In genomic region chr2:60037011-60037551, GRCm38 (mm10) we compare ENCODE assay signal across 8 mouse cellular contexts.
DNase-seq lines count a peak whose midpoint lies in the region; ATAC-seq and TF ChIP-seq lines count a peak whose summit lies in the region.

No protein-coding gene starts in this region.

- H3K4me2 ChIP-seq in heart, embryonic 12.5 days = peak overlapping the region; percentile 75
- peak overlapping the region; percentile 42 for H3K4me2 ChIP-seq in kidney, embryonic 14.5 days (replicated peaks; ENCODE audit: low read depth, low read length)
- H3K4me2 ChIP-seq in liver, embryonic 11.5 days = peak overlapping the region; percentile 78
- H3K4me2 ChIP-seq in midbrain, postnatal 0 days (ENCODE audit: low read depth, low read length, poor library complexity, severe bottlenecking) = peak overlapping the region; percentile 58

- peak; percentile 29 for TF ChIP-seq CTCF in midbrain, postnatal 0 days (IDR thresholded peaks at IDR 0.05)

- peak; percentile 62 to 65 for DNase-seq in B cell, adult 2 months
- DNase-seq in embryo, embryonic 11 days = peak; percentile 77
- no peak for DNase-seq in liver, embryonic 11.5 days (ENCODE audit: low spot score)
- DNase-seq in midbrain, postnatal 0 days (ENCODE audit: low spot score) = peak; percentile 57
- DNase-seq in thymus, postnatal 14 days = peak; percentile 11

- peak; percentile 89 for ATAC-seq in activated CD4-positive, CD25-positive, alpha-beta regulatory T cell, adult 4 months
- no peak for ATAC-seq in heart, embryonic 12.5 days (ENCODE audit: insufficient number of reproducible peaks, low FRiP score)
- ATAC-seq in kidney, embryonic 14.5 days (ENCODE audit: low FRiP score, low TSS enrichment) = no peak
- peak; percentile 71 for ATAC-seq in liver, embryonic 11.5 days (replicated peaks; ENCODE audit: low FRiP score)
- peak; percentile 73; the same call in 1 of the 2 replicates for ATAC-seq in midbrain, postnatal 0 days (ENCODE audit: low FRiP score)

- H3K36me3 ChIP-seq in heart, embryonic 12.5 days = no peaks in the 10 kb centered on the region
- no peaks in the 10 kb centered on the region for H3K36me3 ChIP-seq in kidney, embryonic 14.5 days (ENCODE audit: control insufficient read depth, insufficient read depth, low read length)
- H3K36me3 ChIP-seq in liver, embryonic 11.5 days (ENCODE audit: control insufficient read depth, insufficient read depth, low read length) = no peaks in the 10 kb centered on the region
- H3K36me3 ChIP-seq in midbrain, postnatal 0 days (ENCODE audit: insufficient read depth, low read length) = no peaks in the 10 kb centered on the region

- H3K27me3 ChIP-seq in heart, embryonic 12.5 days (replicated peaks) = no peaks in the 10 kb centered on the region
- H3K27me3 ChIP-seq in kidney, embryonic 14.5 days (ENCODE audit: control insufficient read depth, insufficient read depth, low read length) = no peaks in the 10 kb centered on the region
- no peaks in the 10 kb centered on the region for H3K27me3 ChIP-seq in liver, embryonic 11.5 days (replicated peaks; ENCODE audit: control insufficient read depth, insufficient read depth, low read length)
- no peaks in the 10 kb centered on the region for H3K27me3 ChIP-seq in midbrain, postnatal 0 days (ENCODE audit: insufficient read depth, low read length)

- H3K27ac ChIP-seq in heart, embryonic 12.5 days (ENCODE audit: poor library complexity, severe bottlenecking) = peak overlapping the region; percentile 44; the same call in 1 of the 2 replicates
- H3K27ac ChIP-seq in kidney, embryonic 14.5 days (ENCODE audit: low read depth, low read length) = no peak overlapping the region
- no peak overlapping the region; the same call in 1 of the 2 replicates for H3K27ac ChIP-seq in liver, embryonic 11.5 days (ENCODE audit: low read depth, low read length)
- peak overlapping the region; percentile 65 for H3K27ac ChIP-seq in midbrain, postnatal 0 days (ENCODE audit: low read depth, low read length)

- peak overlapping the region; percentile 57 for H3K9ac ChIP-seq in heart, embryonic 12.5 days
- no peak overlapping the region for H3K9ac ChIP-seq in kidney, embryonic 14.5 days (ENCODE audit: low read depth, low read length)
- peak overlapping the region; percentile 63 for H3K9ac ChIP-seq in liver, embryonic 11.5 days (ENCODE audit: low read depth, low read length)
- peak overlapping the region; percentile 64 for H3K9ac ChIP-seq in midbrain, postnatal 0 days (replicated peaks; ENCODE audit: low read length, poor library complexity, severe bottlenecking)

- H3K4me3 ChIP-seq in heart, embryonic 12.5 days = peak overlapping the region; percentile 43
- peak overlapping the region; percentile 32 for H3K4me3 ChIP-seq in kidney, embryonic 14.5 days (ENCODE audit: low read length)
- peak overlapping the region; percentile 37 for H3K4me3 ChIP-seq in liver, embryonic 11.5 days (ENCODE audit: low read depth, low read length)
- peak overlapping the region; percentile 46 for H3K4me3 ChIP-seq in midbrain, postnatal 0 days (ENCODE audit: low read depth, low read length)

- no peaks in the 10 kb centered on the region for H3K9me3 ChIP-seq in heart, embryonic 12.5 days (replicated peaks)
- no peaks in the 10 kb centered on the region for H3K9me3 ChIP-seq in kidney, embryonic 14.5 days (ENCODE audit: control insufficient read depth, low read length)
- H3K9me3 ChIP-seq in liver, embryonic 11.5 days (ENCODE audit: control insufficient read depth, low read length) = no peaks in the 10 kb centered on the region
- no peaks in the 10 kb centered on the region for H3K9me3 ChIP-seq in midbrain, postnatal 0 days (ENCODE audit: low read length)

- 22% methylated on average over 19 of the region's 19 CpGs for WGBS in heart, embryonic 12.5 days
- 19% methylated on average over 19 of the region's 19 CpGs for WGBS in kidney, embryonic 14.5 days
- WGBS in liver, embryonic 11.5 days = 13% methylated on average over 19 of the region's 19 CpGs
- 3% methylated on average over 19 of the region's 19 CpGs for WGBS in midbrain, postnatal 0 days

- peaks cover 20% of the 10 kb centered on the region; the same call in 1 of the 2 replicates for H3K4me1 ChIP-seq in heart, embryonic 12.5 days (replicated peaks)
- H3K4me1 ChIP-seq in kidney, embryonic 14.5 days (ENCODE audit: control insufficient read depth, insufficient read depth, low read length) = no peaks in the 10 kb centered on the region; the same call in 1 of the 2 replicates
- no peaks in the 10 kb centered on the region for H3K4me1 ChIP-seq in liver, embryonic 11.5 days (replicated peaks; ENCODE audit: control insufficient read depth, insufficient read depth, low read length)
- H3K4me1 ChIP-seq in midbrain, postnatal 0 days (ENCODE audit: insufficient read depth, low read length) = no peaks in the 10 kb centered on the region

Comparison
In these comparisons a context has a peak if more than half of its experiments do, and no peak if none do; other contexts are left out.
1. ATAC-seq: peak in activated CD4-positive, CD25-positive, alpha-beta regulatory T cell, adult 4 months (single experiment), liver, embryonic 11.5 days (single experiment) and midbrain, postnatal 0 days (single experiment); none in heart, embryonic 12.5 days (single experiment) and kidney, embryonic 14.5 days (single experiment).
2. H3K27ac ChIP-seq: peak in heart, embryonic 12.5 days (single experiment) and midbrain, postnatal 0 days (single experiment); none in kidney, embryonic 14.5 days (single experiment) and liver, embryonic 11.5 days (single experiment).
3. Peak in every context shown above with its lines, with median percentiles within 50 percentile points of each other: H3K4me2 ChIP-seq and H3K4me3 ChIP-seq.